Mouse (Mus musculus): ENCODE measurements around the gene Ndufa6.
A peak's percentile ranks its signal among the peaks of the same experiment; 100 is the strongest.
"Not testable (repeated sequence)": the region's sequence is repeated elsewhere in the genome, so short reads cannot be mapped to it uniquely, and the experiment has no call there.

Ndufa6 gene

GRCm38 (mm10) chr15:82354126-82354945, at the start of gene Ndufa6:
TSS of gene Ndufa6 (minus strand) at chr15:82354322.
- DNase-seq (ENCODE audit: low spot score), result peak; percentile 100

DNA sequence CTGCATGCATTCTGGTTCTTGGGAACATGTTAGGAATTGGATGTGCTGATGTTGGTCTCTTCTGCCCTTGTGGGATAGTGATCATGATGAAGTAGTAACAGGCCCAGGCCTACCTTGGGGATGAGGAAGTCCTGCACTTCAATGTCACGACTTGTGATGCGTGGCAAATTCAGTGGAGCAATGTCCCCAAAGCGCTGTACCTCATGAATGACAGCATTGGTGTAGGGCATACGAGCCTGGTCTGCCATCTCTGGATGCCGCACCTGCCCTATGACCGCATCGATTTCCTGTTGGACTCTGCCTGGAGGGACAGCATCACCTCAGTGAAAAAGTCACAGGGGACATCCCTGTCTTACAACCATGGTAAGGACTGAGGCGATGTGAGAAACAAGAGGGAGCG, 49.5 kb upstream of the Ndufa6 start:
- no peak for DNase-seq (ENCODE audit: low spot score)

DNA sequence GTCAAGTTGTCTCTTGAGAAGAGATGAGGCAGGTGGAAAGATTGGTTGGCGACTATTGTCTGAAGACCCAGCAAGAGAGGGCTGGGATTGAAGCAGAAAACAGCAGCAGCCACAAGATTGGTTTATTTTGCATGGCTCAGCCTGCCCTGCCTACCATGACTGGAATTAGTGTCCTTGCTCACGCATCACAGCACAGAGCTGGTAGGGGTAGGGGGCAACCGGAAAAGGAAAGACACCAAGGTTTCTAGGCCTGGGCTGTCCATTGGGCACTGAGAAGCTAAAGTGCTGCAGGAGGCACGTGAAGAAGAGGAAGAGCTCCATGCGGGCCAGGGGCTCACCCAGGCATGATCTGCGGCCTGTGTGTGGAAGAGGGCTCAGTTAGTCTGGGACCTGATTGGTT, 48.6 kb upstream of the Ndufa6 start:
- no peak for DNase-seq (ENCODE audit: low spot score)

- no peak for DNase-seq (ENCODE audit: low spot score)
These were observed 48.0 kb upstream of the Ndufa6 start for GRCm38 (mm10) chr15:82402106-82402505.

GRCm38 (mm10) chr15:82401516-82401915, 47.4 kb upstream of the Ndufa6 start:
- DNase-seq (ENCODE audit: low spot score), result no peak

DNA sequence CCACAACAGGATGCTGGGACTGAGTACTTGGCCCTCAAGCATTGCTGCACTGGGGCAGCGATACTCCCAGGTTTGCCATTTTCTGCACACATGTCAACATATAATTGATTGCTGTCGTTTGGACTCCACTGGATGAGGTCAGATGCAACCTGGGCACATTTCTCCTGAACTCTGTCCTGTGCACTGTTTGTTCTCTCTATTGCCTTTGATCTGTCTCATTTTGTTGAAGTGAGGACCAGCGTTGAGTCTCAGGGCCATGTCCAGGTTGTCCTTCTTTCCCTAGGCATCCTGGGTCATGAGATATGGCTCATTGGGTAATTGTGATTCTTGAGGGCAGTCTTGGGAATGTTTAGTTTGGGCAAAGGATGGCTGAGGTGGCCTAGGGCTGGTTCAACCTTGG, 41.8 kb upstream of the Ndufa6 start:
- DNase-seq (ENCODE audit: low spot score), result not testable (repeated sequence)

DNA sequence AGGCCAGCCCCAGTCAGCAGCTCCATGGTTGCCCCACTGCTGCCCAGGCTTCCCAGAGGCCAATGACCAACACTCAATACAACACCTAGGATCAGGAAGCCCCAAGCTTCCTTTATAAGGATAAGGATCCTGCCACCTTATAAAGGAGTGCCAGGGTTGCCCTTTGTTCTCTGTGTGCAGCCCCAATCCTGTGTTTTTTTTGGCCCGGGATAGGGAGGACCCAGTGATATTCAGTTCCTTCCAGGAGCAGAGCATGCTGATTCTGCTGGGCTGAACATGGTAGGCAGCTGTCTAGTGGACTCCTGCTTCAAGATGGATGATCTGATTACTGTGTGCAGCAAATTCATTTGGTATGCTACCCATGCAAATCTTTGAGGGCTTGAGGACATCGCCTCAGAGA, 39.8 kb upstream of the Ndufa6 start, which contains the start of gene Cyp2d11:
Gene Cyp2d11, minus strand, starts transcription at position 101 of the 400 bp plus-strand sequence.
- DNase-seq (ENCODE audit: low spot score), result not testable (repeated sequence)

DNA sequence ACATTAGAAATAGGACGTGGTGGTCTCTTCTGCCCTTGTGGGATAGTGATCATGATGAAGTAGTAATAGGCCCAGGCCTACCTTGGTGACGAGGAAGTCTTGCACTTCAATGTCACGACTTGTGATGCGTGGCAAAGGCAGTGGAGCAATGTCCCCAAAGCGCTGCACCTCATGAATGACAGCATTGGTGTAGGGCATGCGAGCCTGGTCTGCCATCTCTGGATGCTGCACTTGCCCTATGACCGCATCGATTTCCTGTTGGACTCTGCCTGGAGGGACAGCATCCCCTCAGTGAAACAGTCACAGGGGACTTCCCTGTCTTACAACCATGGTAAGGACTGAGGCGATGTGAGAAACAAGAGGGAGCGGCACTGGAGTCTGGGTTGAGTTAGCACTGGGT, 35.8 kb upstream of the Ndufa6 start:
- not testable (repeated sequence) for DNase-seq (ENCODE audit: low spot score)

DNA sequence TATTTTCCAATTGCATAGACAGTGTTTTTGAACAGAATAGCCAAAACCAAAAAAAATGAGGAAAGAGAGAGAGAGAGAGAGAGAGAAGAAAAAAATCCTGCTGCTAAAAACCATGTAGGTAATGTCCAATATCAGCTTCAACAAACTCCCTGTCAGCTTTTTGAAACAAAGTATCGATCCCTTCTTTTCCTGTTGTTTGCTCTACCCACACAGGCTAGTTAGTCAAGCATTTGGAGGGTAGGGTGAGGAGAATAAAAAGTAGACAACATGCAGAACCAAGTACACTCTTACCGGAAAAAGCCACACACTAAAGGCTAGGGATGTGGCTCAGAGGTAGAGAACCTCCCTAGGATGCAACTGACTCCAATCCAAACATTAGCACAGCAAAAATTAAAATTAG, 31.6 kb upstream of the Ndufa6 start:
- DNase-seq (ENCODE audit: low spot score), result no peak

GRCm38 (mm10) chr15:82382441-82382840, 28.3 kb upstream of the Ndufa6 start:
- no peak for DNase-seq (ENCODE audit: low spot score)

DNA sequence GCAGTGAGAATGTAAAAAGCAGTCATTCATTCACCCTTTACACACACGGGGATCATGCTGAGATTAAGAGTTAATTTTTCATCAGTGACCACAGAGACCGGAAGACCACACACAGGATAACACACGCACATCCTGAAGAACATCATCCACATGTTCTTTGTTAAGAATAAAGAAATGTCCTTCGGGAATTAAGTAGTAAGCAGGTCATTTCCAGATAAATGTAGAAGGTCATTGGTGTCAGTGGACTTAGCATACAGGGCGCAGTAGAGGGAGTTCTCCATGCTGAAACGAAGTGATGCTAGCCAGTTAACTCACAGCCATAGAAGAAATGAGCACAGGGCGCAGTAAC, 26.6 kb upstream of the Ndufa6 start:
- no peak for DNase-seq (ENCODE audit: low spot score)

DNA sequence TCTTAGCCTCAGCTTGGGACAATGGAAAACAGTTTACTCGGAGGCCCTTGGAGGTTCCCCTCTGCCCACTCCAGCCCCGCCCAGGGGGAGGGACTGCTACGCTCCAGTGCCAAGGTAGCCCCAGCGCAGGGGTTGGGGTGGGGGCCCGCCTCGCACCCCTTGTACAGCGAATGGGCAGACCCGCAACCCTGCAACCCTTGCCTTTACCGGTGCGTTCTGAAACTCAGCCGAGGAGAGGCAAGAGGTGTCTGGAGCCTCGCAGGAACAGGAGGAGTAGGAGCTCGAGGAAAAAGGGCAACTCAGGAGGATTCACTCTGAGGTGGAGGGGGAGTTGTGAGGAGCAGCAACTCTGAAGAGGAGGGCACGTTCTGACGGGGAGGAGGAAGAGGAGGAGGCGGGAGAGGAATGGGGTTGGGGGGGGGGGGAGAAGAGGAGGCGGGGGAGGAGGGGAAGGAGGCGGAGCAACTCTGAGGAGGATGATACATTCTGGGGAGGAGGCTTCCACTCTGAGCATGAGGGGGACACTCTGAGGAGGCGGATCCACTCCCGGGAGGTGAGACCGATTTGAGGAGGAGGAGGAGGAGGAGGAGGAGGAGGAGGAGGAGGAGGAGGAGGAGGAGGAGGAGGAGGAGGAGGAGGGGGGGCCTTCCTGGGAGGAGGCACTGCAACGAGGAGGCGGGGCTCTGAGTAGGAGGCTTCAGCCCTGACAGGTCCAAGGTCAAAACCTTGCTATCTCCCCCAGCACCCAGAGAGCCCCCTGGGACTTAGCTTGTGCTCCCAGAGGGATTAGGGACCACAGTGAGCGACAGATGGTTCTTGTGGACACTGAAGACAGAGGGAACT, 26.0 kb upstream of the Ndufa6 start, which contains the start of gene Cyp2d22:
Gene Cyp2d22, minus strand, starts transcription at position 390 of the 843 bp plus-strand sequence.
- no peak for DNase-seq (ENCODE audit: low spot score)

DNA sequence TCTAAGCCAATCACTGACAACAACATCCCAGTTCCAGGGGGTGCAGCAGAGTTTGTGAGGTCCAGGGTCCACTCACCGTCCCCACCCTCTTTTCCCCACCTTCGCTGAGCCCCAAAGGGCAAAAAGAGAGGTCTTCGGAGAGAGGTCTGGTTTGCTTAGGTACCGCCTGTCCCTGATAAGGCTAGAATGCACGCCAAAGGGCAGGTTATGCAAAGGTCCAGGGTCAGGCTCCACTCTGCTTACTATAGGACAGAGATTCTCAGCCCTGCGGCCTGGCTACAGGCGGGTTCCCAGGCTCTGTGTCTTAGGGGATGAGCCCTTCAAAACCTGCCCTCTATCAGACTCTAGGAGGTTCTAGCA, 25.4 kb upstream of the Ndufa6 start:
- DNase-seq (ENCODE audit: low spot score), result no peak

DNA sequence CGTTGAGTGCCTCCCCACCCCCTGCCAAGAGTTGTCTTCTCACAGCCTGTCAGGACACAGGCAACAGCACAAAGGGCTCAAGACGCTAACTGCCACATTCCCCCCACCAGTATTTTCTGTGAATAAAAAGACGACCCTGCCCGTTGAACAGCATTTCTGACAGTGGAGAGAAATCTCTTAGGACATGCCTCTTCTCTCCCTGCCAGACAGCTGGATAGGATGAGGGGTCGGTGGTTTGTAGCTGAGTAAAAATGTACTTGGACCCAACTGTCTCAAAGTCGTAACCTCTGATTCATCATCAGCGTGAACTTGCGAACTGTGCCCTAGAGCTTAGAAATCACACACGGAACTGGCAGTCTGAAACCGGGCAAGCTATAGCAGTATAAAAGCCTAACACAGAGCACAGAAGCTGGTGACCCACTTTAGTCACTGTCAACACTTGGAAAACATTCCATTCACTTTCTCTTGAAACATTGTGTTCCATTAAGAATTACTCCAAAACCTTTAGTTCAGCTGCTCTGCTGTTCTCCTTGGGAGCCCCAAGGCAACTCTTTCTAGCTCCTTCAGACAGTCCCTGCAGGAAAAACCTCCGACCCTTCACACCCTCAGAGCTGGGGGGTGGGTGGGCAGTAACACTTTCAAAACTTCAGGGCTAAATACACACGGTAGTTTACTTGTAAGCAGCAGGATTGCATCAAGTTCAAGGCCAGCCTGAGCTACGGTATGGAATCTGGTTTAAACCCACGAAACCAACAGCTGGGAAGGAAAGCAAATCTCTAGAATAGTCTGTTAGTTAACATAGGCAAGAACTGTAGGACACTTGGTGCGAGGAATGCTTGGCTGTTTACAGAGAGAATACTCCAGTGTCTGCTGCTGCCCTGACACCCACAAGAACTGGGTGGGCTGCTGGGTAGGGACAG, 24.4 kb upstream of the Ndufa6 start:
- no peak for DNase-seq (ENCODE audit: low spot score)

DNA sequence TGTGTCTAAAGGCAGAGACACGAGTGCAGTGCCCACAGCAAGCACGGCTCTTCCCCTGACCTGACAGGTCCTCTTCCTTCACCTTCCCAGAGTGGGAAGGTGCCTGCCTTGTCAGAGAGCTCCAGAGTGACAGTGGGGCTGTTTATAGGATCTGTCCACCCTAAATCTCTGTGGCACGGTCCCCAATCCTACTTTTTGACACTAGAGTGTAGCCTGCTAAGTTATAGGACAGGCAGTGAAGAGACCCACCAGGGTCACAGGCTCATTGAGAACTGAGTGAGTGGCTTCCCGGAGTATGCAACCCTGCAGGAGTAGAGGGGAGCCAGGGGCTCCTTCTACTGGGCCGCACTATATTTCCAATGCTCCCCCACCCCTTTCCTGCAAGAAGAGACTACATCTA, 23.6 kb upstream of the Ndufa6 start:
- no peak for DNase-seq (ENCODE audit: low spot score)

DNA sequence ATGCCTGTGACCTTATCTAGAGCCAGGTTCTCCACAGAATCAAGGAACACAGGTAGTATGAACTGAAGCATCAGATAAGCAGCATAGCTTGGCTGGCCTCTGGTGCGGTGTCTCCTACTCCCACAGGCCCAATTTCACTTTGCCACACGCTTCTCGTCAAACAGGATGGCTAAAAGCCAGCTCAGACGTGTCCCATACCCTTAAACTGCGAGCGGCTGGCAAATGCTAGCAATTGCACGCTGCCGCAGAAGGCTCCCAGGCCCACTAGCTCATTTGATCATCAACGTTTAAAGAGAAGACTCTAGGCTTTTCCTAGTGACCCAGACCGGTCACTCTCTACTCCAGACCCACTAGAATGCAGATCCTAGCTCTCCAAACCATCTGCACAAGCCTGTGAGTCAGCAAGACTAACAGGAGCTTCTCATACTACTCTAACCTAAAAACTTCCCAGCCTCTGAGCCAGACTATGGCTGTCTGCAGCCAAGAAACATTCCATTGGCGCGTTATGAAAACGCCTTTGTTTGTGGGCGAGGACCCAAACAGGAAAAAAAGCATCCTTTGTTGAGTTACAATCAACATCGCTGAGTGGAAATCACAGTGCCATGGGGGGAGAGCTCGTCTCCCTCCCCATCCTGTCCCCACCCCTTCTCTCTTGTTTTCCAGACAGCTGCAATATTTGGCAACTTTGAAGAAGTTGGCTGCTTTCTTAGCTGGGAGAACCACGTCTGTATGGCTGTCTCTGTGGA, 22.4 kb upstream of the Ndufa6 start:
- no peak for DNase-seq (ENCODE audit: low spot score)

GRCm38 (mm10) chr15:82375855-82376254, 21.7 kb upstream of the Ndufa6 start:
- DNase-seq (ENCODE audit: low spot score), result no peak

- DNase-seq (ENCODE audit: low spot score), result no peak
These were observed 20.3 kb upstream of the Ndufa6 start for GRCm38 (mm10) chr15:82374437-82374836.

DNA sequence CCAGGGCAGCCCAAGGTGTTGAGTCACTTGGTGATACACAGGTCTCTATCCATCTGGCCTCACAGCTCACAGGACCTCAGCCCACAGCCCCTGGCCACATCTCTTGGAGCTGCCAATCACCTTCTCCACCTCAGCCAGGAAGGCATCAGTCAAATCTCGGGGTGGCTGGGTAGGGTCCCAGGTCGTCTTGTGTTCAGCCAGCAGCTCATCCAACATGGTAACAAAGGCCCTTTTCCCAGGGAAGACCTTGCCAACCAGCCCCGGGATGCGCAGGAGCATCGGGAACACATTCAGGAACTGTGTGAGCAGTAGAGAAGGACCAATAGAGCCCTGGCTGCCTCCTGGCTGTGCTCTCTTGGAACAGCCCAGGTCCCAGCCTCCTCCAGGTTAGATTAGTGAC, 18.9 kb upstream of the Ndufa6 start:
- no peak for DNase-seq (ENCODE audit: low spot score)

DNA sequence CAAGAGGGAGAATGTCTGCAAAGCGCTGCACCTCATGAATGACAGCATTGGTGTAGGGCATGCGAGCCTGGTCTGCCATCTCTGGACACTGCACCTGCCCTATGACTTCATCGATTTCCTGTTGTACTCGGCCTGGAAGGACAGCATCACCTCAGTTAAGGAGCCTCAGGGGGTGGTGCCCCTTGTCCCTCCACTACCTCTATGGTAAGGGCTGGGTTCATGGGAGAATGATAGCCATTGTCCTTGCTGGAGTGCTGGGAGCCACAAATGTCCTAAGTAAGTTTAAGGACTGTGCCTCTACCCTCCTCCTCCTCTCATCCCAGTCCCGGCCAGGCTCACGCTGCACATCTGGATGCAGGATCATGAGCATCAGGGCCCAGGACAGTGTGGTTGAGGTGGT, 18.3 kb upstream of the Ndufa6 start:
- DNase-seq (ENCODE audit: low spot score), result no peak

GRCm38 (mm10) chr15:82368851-82369250, 14.7 kb upstream of the Ndufa6 start:
- no peak for DNase-seq (ENCODE audit: low spot score)

Data from MN1 (cell line).